Mouse (Mus musculus): ENCODE results near the gene Ilkap.

GRCm38 (mm10) chr1:91442350-91442990 lies 43.9 kb upstream of the Ilkap start:
- no peak for TF ChIP-seq CTCF (IDR thresholded peaks at IDR 0.05; ENCODE audit: extremely low read depth, insufficient read depth, low read length)
- TF ChIP-seq POLR2A (IDR thresholded peaks at IDR 0.05; ENCODE audit: extremely low read depth, insufficient read depth, low read length) = no peak
